Mouse (Mus musculus): ENCODE data around the gene Fam171a2. TPM values are rescaled to one million over a fixed set of nuclear protein-coding genes. Genes with fewer than 3 reads are reported as not detected.
A peak's percentile ranks its signal among the peaks of the same experiment; 100 is the strongest.
"Not testable (repeated sequence)": the region's sequence is repeated elsewhere in the genome, so short reads cannot be mapped to it uniquely, and the experiment has no call there.

Gene Fam171a2
- polyA plus RNA-seq, 1 experiment from 2014 or later = 0.28 TPM

- no peaks in the 10 kb centered on the region for H3K9me3 ChIP-seq (replicated peaks)
- peaks cover 39% of the 10 kb centered on the region for H3K4me1 ChIP-seq (replicated peaks)
- 15% methylated on average over 15 of the region's 15 CpGs for WGBS (ENCODE audit: insufficient replicate concordance)
- H3K36me3 ChIP-seq (replicated peaks) = no peaks in the 10 kb centered on the region
- peaks cover 87% of the 10 kb centered on the region for H3K27me3 ChIP-seq
- ATAC-seq (ENCODE audit: insufficient read depth) = peak; percentile 24; the same call in 1 of the 2 replicates
- peak overlapping the region; percentile 30; the same call in 1 of the 2 replicates for H3K9ac ChIP-seq
- peak overlapping the region; percentile 33; the same call in 1 of the 2 replicates for H3K27ac ChIP-seq (replicated peaks)
- peak overlapping the region; percentile 75 for H3K4me2 ChIP-seq
- H3K4me3 ChIP-seq (replicated peaks) = peak overlapping the region; percentile 48
These were observed 54.8 kb downstream of the Fam171a2 start for GRCm38 (mm10) chr11:102392441-102393237.

DNA sequence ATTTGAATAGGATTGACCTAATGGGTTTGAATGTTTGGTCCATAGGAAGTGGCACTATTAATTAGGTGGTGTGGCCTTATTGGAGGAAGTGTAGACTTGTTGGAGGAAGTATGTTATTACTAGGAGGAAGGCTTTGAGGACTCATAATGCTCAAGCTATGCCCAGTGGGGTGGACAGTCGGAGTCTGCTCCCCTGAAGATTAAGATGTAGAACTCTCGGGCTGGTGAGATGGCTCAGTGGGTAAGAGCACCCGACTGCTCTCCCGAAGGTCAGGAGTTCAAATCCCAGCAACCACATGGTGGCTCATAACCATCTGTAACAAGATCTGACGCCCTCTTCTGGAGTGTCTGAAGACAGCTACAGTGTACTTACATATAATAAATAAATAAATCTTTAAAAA is 58.0 kb downstream of the Fam171a2 start:
- WGBS (ENCODE audit: insufficient replicate concordance) = 69% methylated on average over 4 of the region's 5 CpGs
- H3K9ac ChIP-seq; H3K4me3 ChIP-seq (replicated peaks); H3K9me3 ChIP-seq (replicated peaks); ATAC-seq (ENCODE audit: insufficient read depth); H3K27ac ChIP-seq (replicated peaks); H3K4me2 ChIP-seq; H3K36me3 ChIP-seq (replicated peaks): not testable (repeated sequence)
- Histone ChIP-seq H3K27me3 (peaks cover 85% of the 10 kb centered on the region), H3K4me1 (replicated peaks) (peaks cover 51% of the 10 kb centered on the region)

Small RNA genes within 50 kb of the gene (microRNA-seq; reads per million reads assigned to microRNA genes)
- not detected for gene Mir6930

Other genes with a start within 250 kb of the Fam171a2 start
- 17.3 and 17.5 TPM in 2 replicates for gene Hdac5, start 217.5 kb downstream of the Fam171a2 start, polyA plus RNA-seq (2015; fragmentation: Nextera tagmentation; extraction: Ambion mirVana)
- gene BC030867, start 198.8 kb downstream of the Fam171a2 start, polyA plus RNA-seq (2015; fragmentation: Nextera tagmentation; extraction: Ambion mirVana) = 14.1 and 15.3 TPM in 2 replicates
- 0.05 and 0.06 TPM in 2 replicates for gene Asb16, start 178.9 kb downstream of the Fam171a2 start, polyA plus RNA-seq (2015; fragmentation: Nextera tagmentation; extraction: Ambion mirVana)
- gene Tmub2, start 162.8 kb downstream of the Fam171a2 start, polyA plus RNA-seq (2015; fragmentation: Nextera tagmentation; extraction: Ambion mirVana) = 26.1 and 28.9 TPM in 2 replicates
- gene Atxn7l3, start 151.1 kb downstream of the Fam171a2 start, polyA plus RNA-seq (2015; fragmentation: Nextera tagmentation; extraction: Ambion mirVana) = 3.8 and 4.6 TPM in 2 replicates
- 50.9 and 55.2 TPM in 2 replicates for gene Ubtf, start 127.9 kb downstream of the Fam171a2 start, polyA plus RNA-seq (2015; fragmentation: Nextera tagmentation; extraction: Ambion mirVana)
- gene Slc4a1, start 81.5 kb downstream of the Fam171a2 start, polyA plus RNA-seq (2015; fragmentation: Nextera tagmentation; extraction: Ambion mirVana) = 1,073 and 1,204 TPM in 2 replicates
- 2.2 and 2.4 TPM in 2 replicates for gene Rundc3a, start 54.3 kb downstream of the Fam171a2 start, polyA plus RNA-seq (2015; fragmentation: Nextera tagmentation; extraction: Ambion mirVana)
- 451 and 525 TPM in 2 replicates for gene Slc25a39, start 39.7 kb downstream of the Fam171a2 start, polyA plus RNA-seq (2015; fragmentation: Nextera tagmentation; extraction: Ambion mirVana)
- 94.8 and 121 TPM in 2 replicates for gene Grn, start 17.4 kb downstream of the Fam171a2 start, polyA plus RNA-seq (2015; fragmentation: Nextera tagmentation; extraction: Ambion mirVana)
- 26.9 and 35.1 TPM in 2 replicates for gene Itga2b, start 22.4 kb upstream of the Fam171a2 start, polyA plus RNA-seq (2015; fragmentation: Nextera tagmentation; extraction: Ambion mirVana)
- gene Gpatch8, start 108.7 kb upstream of the Fam171a2 start, polyA plus RNA-seq (2015; fragmentation: Nextera tagmentation; extraction: Ambion mirVana) = 20.1 and 20.8 TPM in 2 replicates
- 0.22 and 0.29 TPM in 2 replicates for gene Gm11627, start 131.8 kb upstream of the Fam171a2 start, polyA plus RNA-seq (2015; fragmentation: Nextera tagmentation; extraction: Ambion mirVana)
- 0.41 and 0.60 TPM in 2 replicates for gene Fzd2, start 156.7 kb upstream of the Fam171a2 start, polyA plus RNA-seq (2015; fragmentation: Nextera tagmentation; extraction: Ambion mirVana)
- gene Meioc, start 216.0 kb upstream of the Fam171a2 start, polyA plus RNA-seq (2015; fragmentation: Nextera tagmentation; extraction: Ambion mirVana) = 0.09 TPM in 1 of 2 replicates, not detected in the other

Measured in liver, embryonic 15.5 days (tissue).